Mouse (Mus musculus) forebrain, postnatal 0 days (tissue): Measurements from ENCODE around the gene Rapgef5. TPM values are rescaled to one million over a fixed set of nuclear protein-coding genes. Genes with fewer than 3 reads are reported as not detected.

ENCODE experiments used
- ATAC-seq: fragments of 200-750 bp; cut with Nextera tagmentation; 2 replicates; pipeline ENCODE4 v1.8.0; 2017; ENCODE audit warnings: mild to moderate bottlenecking, moderate library complexity
- DNase-seq: peaks from one replicate; pipeline ENCODE4 v3.0.0-alpha.2; 2015
- H3K27ac ChIP-seq: fragments of 300-500 bp; sonication (generic); 2 replicates; pipeline ENCODE4 v1.5.1; 2014; ENCODE audit warnings: low read depth, mild to moderate bottlenecking, antibody characterized with exemption, low read length, moderate library complexity, mixed read lengths
- H3K27me3 ChIP-seq: fragments of 300-500 bp; sonication (generic); 2 replicates; pipeline ENCODE4 v1.6.1; 2014; ENCODE audit warnings: mild to moderate bottlenecking, low read length, mixed read lengths; ENCODE audit not compliant: insufficient read depth
- H3K36me3 ChIP-seq: fragments of 300-500 bp; sonication (generic); 2 replicates; pipeline ENCODE4 v1.6.1; 2014; ENCODE audit warnings: mild to moderate bottlenecking, moderate library complexity; ENCODE audit not compliant: insufficient read depth
- H3K4me1 ChIP-seq: fragments of 300-500 bp; sonication (generic); 2 replicates; pipeline ENCODE4 v1.6.1; 2014; ENCODE audit warnings: antibody characterized with exemption; ENCODE audit not compliant: insufficient read depth
- H3K4me2 ChIP-seq: fragments of 300-500 bp; sonication (generic); 2 replicates; pipeline ENCODE4 v1.6.1; 2014; ENCODE audit warnings: low read depth, mild to moderate bottlenecking, moderate library complexity
- H3K4me3 ChIP-seq: fragments of 300-500 bp; sonication (generic); 2 replicates; pipeline ENCODE4 v1.5.1; 2014; ENCODE audit warnings: low read depth, low read length, mixed read lengths
- H3K9ac ChIP-seq: fragments of 300-500 bp; sonication (generic); 2 replicates; pipeline ENCODE4 v1.6.1; 2014; ENCODE audit warnings: mild to moderate bottlenecking
- H3K9me3 ChIP-seq: fragments of 300-500 bp; sonication (generic); 2 replicates; pipeline ENCODE4 v1.6.1; 2016; ENCODE audit warnings: low read length
- CTCF ChIP-seq: sonication (generic); IDR thresholded peaks from 2 replicates; pipeline ENCODE4 v1.5.1; 2016; ENCODE audit warnings: antibody characterized with exemption, control low read depth, low read depth
- WGBS: fragments of 180-500 bp; shearing (Covaris S2); extraction: QIAGEN DNeasy Blood & Tissue Kit; methylation state at CpG from one replicate; pipeline ENCODE4 v1.1.7; 2014; 5-methylcytosine and 5-hydroxymethylcytosine counted together
- polyA plus RNA-seq: library from polyadenylated mRNA; unstranded; fragments of >200 nt; fragmentation: Nextera tagmentation; extraction: Ambion mirVana; gene quantifications from 2 replicates; pipeline ENCODE4 v1.2.1, GENCODE M21; 2015
- total RNA-seq: library from RNA; depleted of rRNA; stranded (reverse); fragments of >200 nt; gene quantifications from 2 replicates; pipeline ENCODE4 v1.2.3, GENCODE M21; 2014

Rapgef5 gene
- total and polyA plus RNA-seq, 2 experiments from 2014 or later: 30.5 to 60.9 TPM

DNA sequence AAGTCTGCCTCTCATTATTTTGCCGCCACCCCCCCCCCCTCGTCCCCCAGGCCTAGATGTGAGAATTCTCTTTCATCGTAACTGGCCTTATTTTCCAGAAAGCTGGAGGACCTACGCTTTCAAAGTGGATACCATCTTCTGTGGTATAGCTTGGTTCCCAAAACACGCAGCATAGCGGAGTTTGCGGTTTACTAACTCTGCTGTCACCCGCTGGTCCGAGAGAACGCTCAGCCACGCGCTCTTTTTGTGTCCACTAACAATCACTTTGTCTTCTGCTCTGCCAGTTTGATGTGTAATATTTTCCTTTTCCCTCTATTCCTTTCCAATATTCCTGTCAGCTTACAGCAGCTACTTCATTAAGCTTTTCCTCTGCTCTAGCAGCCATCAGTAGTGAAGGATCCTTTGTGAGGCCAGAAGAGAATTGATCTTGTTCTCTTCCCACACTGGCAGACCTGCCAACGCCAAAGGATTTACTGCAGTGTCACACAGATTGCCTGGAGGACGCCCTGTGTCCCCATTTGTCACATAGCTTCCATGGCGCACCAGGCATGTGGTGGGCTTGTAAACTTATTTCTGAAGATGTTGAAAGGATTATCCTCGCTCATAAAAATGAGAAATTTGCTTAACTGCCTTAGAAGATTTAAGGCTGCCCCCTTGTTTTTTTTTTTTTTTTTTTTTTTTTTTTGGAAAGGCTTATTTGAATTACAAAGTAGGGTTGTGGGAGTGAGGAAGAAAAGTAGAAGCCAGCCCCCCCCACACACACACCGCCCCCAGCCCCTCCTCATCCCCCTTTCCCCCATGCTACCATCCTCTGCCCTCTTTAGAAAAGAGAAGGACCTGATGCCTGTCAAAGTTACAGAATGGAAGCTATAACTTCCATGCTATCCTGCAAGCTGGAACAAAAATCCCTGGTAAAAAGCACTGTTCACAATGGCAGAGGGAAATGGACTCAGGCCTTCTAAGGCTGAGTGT is 292.4 kb downstream of the Rapgef5 start:
- no peak for DNase-seq

More for the DNA sequence above, 292.4 kb downstream of the Rapgef5 start:
- H3K36me3 ChIP-seq: no peaks in the 10 kb centered on the region
- H3K4me1 ChIP-seq: peaks cover 7% of the 10 kb centered on the region; the same call in 1 of the 2 replicates
- H3K9ac ChIP-seq: no peak overlapping the region
- H3K27ac ChIP-seq: 0 out of 2 replicates have a peak overlapping the region, but pooled peaks have one; percentile 1
- TF ChIP-seq CTCF: no peak
- no peak for ATAC-seq
- WGBS: 13% methylated on average over 17 of the region's 17 CpGs
- peaks cover 18% of the 10 kb centered on the region for H3K27me3 ChIP-seq
- H3K4me2 ChIP-seq: peak overlapping the region; percentile 39
- no peaks in the 10 kb centered on the region for H3K9me3 ChIP-seq
- peak overlapping the region; percentile 11; the same call in 1 of the 2 replicates for H3K4me3 ChIP-seq
